Mouse (Mus musculus): ENCODE data around the gene Atg101.

Atg101 gene

GRCm38 (mm10) chr15:101253886-101254795 is 29.9 kb upstream of the Atg101 start, which contains the start of gene Nr4a1:
TSS of gene Nr4a1 (plus strand) at chr15:101254269.
- in situ Hi-C loops (cut with MboI, MseI), result loop anchor here (10.0 to 25.0 kb wide), 3 partner anchors 499 to 1892 kb away; partner anchors contain the start of gene Fmnl3

- in situ Hi-C loops (cut with MboI, MseI), result loop anchor here (10.0 to 25.0 kb wide), 3 partner anchors 501 to 1894 kb away; partner anchors contain the start of gene Fmnl3
Measured at GRCm38 (mm10) chr15:101255842-101256462, 28.1 kb upstream of the Atg101 start.

- in situ Hi-C loops (cut with MboI, MseI), result loop anchor here (10.0 to 25.0 kb wide), 3 partner anchors 502 to 1894 kb away; partner anchors contain the start of gene Fmnl3
Measured at GRCm38 (mm10) chr15:101256463-101257206, 27.4 kb upstream of the Atg101 start.

DNA sequence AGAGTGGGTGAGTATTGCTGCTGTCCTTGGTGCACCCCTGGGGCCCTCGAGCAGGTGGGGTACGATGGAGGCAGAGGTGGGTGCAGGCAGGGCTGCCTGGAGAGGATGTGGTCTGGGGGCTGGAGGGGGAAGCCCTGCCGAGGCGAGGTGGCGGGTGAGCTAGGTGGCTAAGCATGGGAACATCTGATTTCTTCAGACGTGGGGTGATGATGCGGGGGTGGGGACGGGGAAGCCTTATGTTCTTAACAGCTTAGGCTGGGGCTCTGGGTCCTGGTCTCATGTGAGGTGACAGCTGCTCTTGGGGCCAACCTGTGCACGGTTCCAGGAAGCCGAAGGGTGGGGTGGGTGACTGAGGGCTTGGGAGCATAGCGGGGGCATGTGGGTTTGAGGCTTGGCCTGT is 25.7 kb upstream of the Atg101 start:
- in situ Hi-C loops (cut with MboI, MseI), result loop anchor here (10.0 to 25.0 kb wide), 3 partner anchors 504 to 1896 kb away; partner anchors contain the start of gene Fmnl3

DNA sequence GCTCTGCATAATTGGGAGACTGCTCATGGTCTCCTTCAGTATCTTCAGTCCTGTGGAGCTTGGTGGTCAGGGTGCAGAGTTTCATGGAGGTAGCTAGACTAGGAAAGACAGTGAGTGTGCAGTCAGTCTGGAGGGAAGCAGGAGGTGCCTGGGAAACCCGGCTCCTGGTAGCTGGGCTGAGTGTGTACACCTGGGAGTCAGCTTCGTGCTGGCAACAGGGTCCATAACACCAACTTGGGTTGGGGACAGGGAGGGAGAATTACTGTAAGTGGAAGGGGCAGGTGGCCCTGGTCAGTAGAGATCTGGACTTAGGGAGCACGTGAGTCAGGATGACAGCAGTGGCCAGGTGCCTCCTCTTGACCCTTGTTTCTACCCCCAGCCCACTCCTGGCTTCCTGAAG is 24.1 kb upstream of the Atg101 start:
- in situ Hi-C loops (cut with MboI, MseI), result loop anchor here (10.0 to 25.0 kb wide), 3 partner anchors 505 to 1898 kb away; partner anchors contain the start of gene Fmnl3

- in situ Hi-C loops (cut with MboI, MseI), result loop anchor here (25.0 kb wide), 2 partner anchors 1173 to 1898 kb away; partner anchors contain the start of gene Fmnl3
Measured at GRCm38 (mm10) chr15:101260387-101260786, 23.7 kb upstream of the Atg101 start.

DNA sequence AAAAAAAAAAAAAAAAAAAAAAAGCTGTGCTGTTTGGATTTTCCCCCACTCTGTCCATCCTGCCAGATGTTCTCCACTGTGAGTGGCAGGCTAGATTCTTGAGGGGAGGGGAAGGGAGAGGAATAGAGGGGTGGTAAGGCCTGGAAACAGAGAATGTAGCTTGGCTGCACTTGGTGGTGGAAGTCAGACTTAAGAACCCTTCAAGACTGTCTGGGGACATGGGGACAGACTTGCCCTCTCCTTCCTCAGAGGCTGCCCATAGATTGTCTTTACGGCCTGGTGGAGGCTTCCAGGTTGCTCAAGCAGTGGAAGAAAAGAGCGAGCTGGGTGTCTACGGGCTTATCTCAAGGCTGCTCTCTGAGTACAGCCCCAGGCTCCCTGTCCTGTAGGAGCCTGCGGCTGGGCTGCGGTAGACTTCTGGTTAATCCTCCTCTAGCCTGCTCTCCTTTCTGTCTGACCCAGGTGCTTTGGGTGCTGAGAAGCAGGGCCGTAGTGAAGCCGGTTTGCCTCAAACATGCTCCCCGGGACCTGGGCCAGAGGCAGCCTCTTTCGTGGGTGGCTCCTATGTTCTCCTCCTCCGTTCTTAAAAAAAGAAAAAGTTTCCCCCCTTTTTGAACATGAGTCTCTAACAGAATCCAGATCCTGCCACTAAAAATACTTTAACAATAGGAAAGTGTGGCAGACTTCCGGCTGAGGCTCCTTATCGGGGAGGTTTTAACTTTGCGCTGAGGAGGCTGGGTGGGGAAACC is 23.0 kb upstream of the Atg101 start:
- in situ Hi-C loops (cut with MboI, MseI), result loop anchor here (25.0 kb wide), 2 partner anchors 1174 to 1899 kb away; partner anchors contain the start of gene Fmnl3

GRCm38 (mm10) chr15:101262502-101262901 is 21.6 kb upstream of the Atg101 start:
- in situ Hi-C loops (cut with MboI, MseI), result loop anchor here (25.0 kb wide), 2 partner anchors 1175 to 1900 kb away; partner anchors contain the start of gene Fmnl3

DNA sequence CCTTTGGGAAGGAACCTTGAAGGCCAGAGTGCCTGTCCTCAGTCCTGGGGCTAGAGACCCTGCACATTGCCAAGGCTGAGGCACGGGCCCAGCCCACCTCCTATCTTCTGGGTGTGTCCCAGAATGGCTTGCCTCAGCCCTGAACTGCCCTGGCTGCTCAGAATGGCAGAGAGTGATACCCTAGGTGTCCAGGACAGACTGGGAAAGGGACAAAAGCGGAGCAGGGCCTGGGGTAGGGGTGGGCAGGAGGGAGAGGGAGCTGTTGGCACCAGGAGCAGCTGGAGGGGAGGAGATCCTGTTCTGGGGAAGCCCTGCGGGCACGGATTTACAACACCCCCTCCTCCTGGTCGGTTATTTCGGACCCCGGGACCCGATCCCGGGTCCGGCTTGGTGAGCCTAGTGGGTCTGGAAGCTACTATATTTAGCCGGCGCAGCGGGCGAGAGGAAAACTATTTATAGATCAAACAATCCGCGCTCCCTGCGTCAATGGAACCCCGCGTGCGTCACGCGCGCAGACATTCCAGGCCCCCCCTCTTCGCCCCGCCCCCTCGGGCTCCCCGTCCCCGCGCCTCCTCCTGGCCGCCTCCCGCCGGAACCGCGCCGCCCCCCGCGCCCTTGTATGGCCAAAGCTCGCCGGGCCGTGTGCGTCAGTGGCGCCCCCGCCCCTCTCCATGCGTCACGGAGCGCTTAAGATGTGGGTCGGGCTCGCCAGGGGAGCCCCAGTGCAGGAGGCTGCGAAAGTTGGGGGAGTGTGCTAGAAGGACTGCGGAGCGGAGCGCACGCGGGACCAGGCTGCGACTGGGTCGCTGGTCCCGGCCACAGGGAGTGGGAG is 17.7 kb upstream of the Atg101 start:
- in situ Hi-C loops (cut with MboI, MseI), result loop anchor here (25.0 kb wide), 2 partner anchors 1179 to 1904 kb away; partner anchors contain the start of gene Fmnl3

- in situ Hi-C loops (cut with MboI, MseI), result loop anchor here (25.0 kb wide), 2 partner anchors 1180 to 1905 kb away; partner anchors contain the start of gene Fmnl3
Measured at GRCm38 (mm10) chr15:101267053-101268032, 16.7 kb upstream of the Atg101 start.

GRCm38 (mm10) chr15:101270101-101270820 is 13.8 kb upstream of the Atg101 start:
- in situ Hi-C loops (cut with MboI, MseI), result loop anchor here (25.0 kb wide), 2 partner anchors 1183 to 1908 kb away; partner anchors contain the start of gene Fmnl3

GRCm38 (mm10) chr15:101271107-101271506 is 13.0 kb upstream of the Atg101 start:
- in situ Hi-C loops (cut with MboI, MseI), result loop anchor here (25.0 kb wide), 2 partner anchors 1184 to 1909 kb away; partner anchors contain the start of gene Fmnl3

GRCm38 (mm10) chr15:101271513-101271912 is 12.6 kb upstream of the Atg101 start:
- in situ Hi-C loops (cut with MboI, MseI), result loop anchor here (25.0 kb wide), 2 partner anchors 1184 to 1909 kb away; partner anchors contain the start of gene Fmnl3

- in situ Hi-C loops (cut with MboI, MseI), result loop anchor here (25.0 kb wide), 2 partner anchors 1187 to 1912 kb away; partner anchors contain the start of gene Fmnl3
Measured at GRCm38 (mm10) chr15:101274380-101274779, 9.7 kb upstream of the Atg101 start.

DNA sequence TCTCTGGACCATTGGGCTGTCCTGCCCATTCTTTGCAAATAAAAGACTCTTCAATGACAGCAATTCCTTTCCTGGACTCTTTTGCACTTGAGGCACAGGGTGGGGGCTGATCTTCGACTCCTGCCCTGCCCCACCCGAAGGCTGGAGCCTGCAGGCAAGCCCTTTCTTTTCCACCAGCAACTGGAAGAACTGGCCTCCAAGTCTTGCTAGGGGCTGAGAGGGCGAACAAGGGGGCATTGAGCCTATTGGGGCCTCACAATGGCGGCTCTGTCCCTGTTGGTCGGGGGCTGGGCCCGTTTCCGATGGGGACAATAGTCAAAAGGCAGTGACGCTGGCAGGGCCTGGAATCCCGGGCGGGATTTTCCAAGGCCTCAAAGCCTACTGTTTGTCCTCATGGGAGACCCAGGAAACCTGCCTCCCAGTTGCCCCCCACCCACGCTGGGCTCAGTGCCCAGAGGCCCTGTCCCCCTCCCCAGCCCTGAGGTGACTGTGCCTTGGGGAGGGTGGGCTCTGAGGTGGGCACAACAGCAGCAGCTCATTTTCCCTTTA is 6.6 kb upstream of the Atg101 start:
- in situ Hi-C loops (cut with MboI, MseI), result loop anchor here (5.0 to 25.0 kb wide), 2 partner anchors 35 to 1110 kb away; no protein-coding TSS in a partner anchor

GRCm38 (mm10) chr15:101278589-101278988 is 5.5 kb upstream of the Atg101 start:
- in situ Hi-C loops (cut with MboI, MseI), result loop anchor here (5.0 to 25.0 kb wide), 2 partner anchors 36 to 1109 kb away; no protein-coding TSS in a partner anchor

Data from regulatory T cell (primary cell).